Mouse (Mus musculus) lung, embryonic 15.5 days (tissue): ENCODE data around the gene A730061H03Rik. TPM values are rescaled to one million over a fixed set of nuclear protein-coding genes. Genes with fewer than 3 reads are reported as not detected.

ENCODE experiments used
- ATAC-seq: fragments of 200-750 bp; cut with Nextera tagmentation; 2 replicates; pipeline ENCODE4 v1.8.0; 2017; ENCODE audit warnings: moderate number of reproducible peaks, borderline replicate concordance; ENCODE audit not compliant: low FRiP score, low TSS enrichment; ENCODE audit errors: extremely low read depth
- H3K27ac ChIP-seq: fragments of 300-500 bp; sonication (generic); 2 replicates; pipeline ENCODE4 v1.5.1; 2015; ENCODE audit warnings: moderate library complexity, mild to moderate bottlenecking, inconsistent platforms
- H3K27me3 ChIP-seq: fragments of 300-500 bp; sonication (generic); 2 replicates; pipeline ENCODE4 v1.6.1; 2015; ENCODE audit warnings: inconsistent platforms
- H3K36me3 ChIP-seq: fragments of 300-500 bp; sonication (generic); 2 replicates; pipeline ENCODE4 v1.6.1; 2015; ENCODE audit warnings: inconsistent platforms
- H3K4me1 ChIP-seq: fragments of 300-500 bp; sonication (generic); 2 replicates; pipeline ENCODE4 v1.6.1; 2015; ENCODE audit warnings: inconsistent platforms
- H3K4me2 ChIP-seq: fragments of 300-500 bp; sonication (generic); 2 replicates; pipeline ENCODE4 v1.6.1; 2015; ENCODE audit warnings: inconsistent platforms, mild to moderate bottlenecking, moderate library complexity
- H3K4me3 ChIP-seq: fragments of 300-500 bp; sonication (generic); 2 replicates; pipeline ENCODE4 v1.5.1; 2015; ENCODE audit warnings: mild to moderate bottlenecking, inconsistent platforms
- H3K9ac ChIP-seq: fragments of 300-500 bp; sonication (generic); 2 replicates; pipeline ENCODE4 v1.6.1; 2015; ENCODE audit warnings: inconsistent platforms
- H3K9me3 ChIP-seq: fragments of 300-500 bp; sonication (generic); 2 replicates; pipeline ENCODE4 v1.6.1; 2016; ENCODE audit warnings: inconsistent platforms
- WGBS: fragments of 180-500 bp; shearing (Covaris S2); methylation state at CpG from one replicate; pipeline ENCODE4 v1.1.7; 2015; 5-methylcytosine and 5-hydroxymethylcytosine counted together
- polyA plus RNA-seq: library from polyadenylated mRNA; unstranded; fragments of >200 nt; fragmentation: Nextera tagmentation; extraction: Ambion mirVana; gene quantifications from 2 replicates; pipeline ENCODE4 v1.2.1, GENCODE M21; 2015

The A730061H03Rik gene
- polyA plus RNA-seq, 1 experiment from 2014 or later: 1.2 TPM

- Histone ChIP-seq H3K9ac (no peak within 1 kb of the TSS), H3K27ac (no peak within 1 kb of the TSS), H3K9me3 (no peaks in the 10 kb centered on the region), H3K36me3 (no peaks in the 10 kb centered on the region), H3K4me3 (no peak within 1 kb of the TSS), H3K4me1 (no peaks in the 10 kb centered on the region), H3K4me2 (no peak within 1 kb of the TSS), H3K27me3 (peaks cover 11% of the 10 kb centered on the region; the same call in 1 of the 2 replicates)
- ATAC-seq: no peak
- WGBS: 46% methylated on average over 21 of the region's 22 CpGs
Measured at GRCm38 (mm10) chr14:55510125-55510731, 50.0 kb downstream of the A730061H03Rik start, which contains the start of gene Cpne6. TSS of gene Cpne6 (plus strand) at chr14:55510445.

Other genes starting within 250 kb of the A730061H03Rik start
- 112 and 114 TPM in 2 replicates for gene Dhrs4, start 81.6 kb downstream of the A730061H03Rik start, polyA plus RNA-seq
- gene Carmil3, start 69.8 kb downstream of the A730061H03Rik start, polyA plus RNA-seq: 1.3 and 1.6 TPM in 2 replicates
- gene Cpne6, start 50.0 kb downstream of the A730061H03Rik start, polyA plus RNA-seq: 0.11 and 0.23 TPM in 2 replicates
- not detected in 2 replicates for gene Nrl, start 35.4 kb downstream of the A730061H03Rik start, polyA plus RNA-seq
- gene Pck2, start 20.1 kb downstream of the A730061H03Rik start, polyA plus RNA-seq: 66.0 and 67.2 TPM in 2 replicates
- 67.7 and 72.6 TPM in 2 replicates for gene Dcaf11, start 400 bp downstream of the A730061H03Rik start, polyA plus RNA-seq
- 3.3 and 3.7 TPM in 2 replicates for gene Fitm1, start 15.2 kb upstream of the A730061H03Rik start, polyA plus RNA-seq
- gene Psme1, start 17.7 kb upstream of the A730061H03Rik start, polyA plus RNA-seq: 168 and 171 TPM in 2 replicates
- gene Emc9, start 24.9 kb upstream of the A730061H03Rik start, polyA plus RNA-seq: 4.1 and 5.1 TPM in 2 replicates
- 234 and 238 TPM in 2 replicates for gene Psme2, start 30.7 kb upstream of the A730061H03Rik start, polyA plus RNA-seq
- 14.5 and 16.0 TPM in 2 replicates for gene Rnf31, start 31.3 kb upstream of the A730061H03Rik start, polyA plus RNA-seq
- 12.5 and 14.4 TPM in 2 replicates for gene Irf9, start 43.2 kb upstream of the A730061H03Rik start, polyA plus RNA-seq
- 22.9 and 25.5 TPM in 2 replicates for gene Rec8, start 57.6 kb upstream of the A730061H03Rik start, polyA plus RNA-seq
- 81.2 and 95.6 TPM in 2 replicates for gene Ipo4, start 75.6 kb upstream of the A730061H03Rik start, polyA plus RNA-seq
- 0.44 and 2.0 TPM in 2 replicates for gene Gm49378, start 77.5 kb upstream of the A730061H03Rik start, polyA plus RNA-seq
- gene Tm9sf1, start 83.4 kb upstream of the A730061H03Rik start, polyA plus RNA-seq: 119 and 126 TPM in 2 replicates
- 0.88 and 1.1 TPM in 2 replicates for gene Tssk4, start 89.8 kb upstream of the A730061H03Rik start, polyA plus RNA-seq
- gene Mdp1, start 100.1 kb upstream of the A730061H03Rik start, polyA plus RNA-seq: 56.5 TPM in 2 replicates
- gene Gmpr2, start 111.5 kb upstream of the A730061H03Rik start, polyA plus RNA-seq: 60.2 and 68.1 TPM in 2 replicates
- 509 and 542 TPM in 2 replicates for gene Nedd8, start 111.7 kb upstream of the A730061H03Rik start, polyA plus RNA-seq
- 46.9 and 48.3 TPM in 2 replicates for gene Tinf2, start 121.4 kb upstream of the A730061H03Rik start, polyA plus RNA-seq
- gene Tgm1, start 153.5 kb upstream of the A730061H03Rik start, polyA plus RNA-seq: 2.2 and 2.8 TPM in 2 replicates
- 31.8 and 33.2 TPM in 2 replicates for gene Rabggta, start 161.9 kb upstream of the A730061H03Rik start, polyA plus RNA-seq
- gene Dhrs1, start 185.3 kb upstream of the A730061H03Rik start, polyA plus RNA-seq: 86.7 and 88.4 TPM in 2 replicates
- gene Nop9, start 185.3 kb upstream of the A730061H03Rik start, polyA plus RNA-seq: 39.2 and 41.4 TPM in 2 replicates
- 0.55 and 0.80 TPM in 2 replicates for gene Cideb, start 198.1 kb upstream of the A730061H03Rik start, polyA plus RNA-seq
- 0.25 and 0.35 TPM in 2 replicates for gene Ltb4r2, start 201.0 kb upstream of the A730061H03Rik start, polyA plus RNA-seq
- gene Ltb4r1, start 205.6 kb upstream of the A730061H03Rik start, polyA plus RNA-seq: 1.7 and 2.6 TPM in 2 replicates
- gene Adcy4, start 223.7 kb upstream of the A730061H03Rik start, polyA plus RNA-seq: 14.3 and 18.0 TPM in 2 replicates
- gene Ripk3, start 228.5 kb upstream of the A730061H03Rik start, polyA plus RNA-seq: 43.4 and 45.6 TPM in 2 replicates